Comparison of ENCODE assay signal across 23 mouse cellular contexts in the genomic region with DNA sequence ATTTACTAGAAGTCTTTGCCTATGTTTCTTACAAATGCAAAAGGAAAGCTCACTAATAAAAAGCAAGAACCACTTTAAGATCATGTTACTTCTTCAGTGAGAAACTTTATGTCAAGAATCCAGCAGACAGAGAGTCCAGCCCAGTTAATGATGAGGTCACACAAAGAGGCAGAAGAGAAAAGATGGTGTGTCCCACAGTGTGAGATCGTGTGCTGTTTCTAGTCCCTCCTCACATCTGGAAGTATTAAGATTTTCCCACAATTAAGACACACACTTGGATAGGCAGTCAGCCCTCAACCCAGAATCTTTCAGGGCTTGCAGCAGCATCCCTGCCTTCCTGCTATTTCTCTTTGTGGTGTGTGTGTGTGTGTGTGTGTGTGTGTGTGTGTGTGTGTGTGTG.
"Had no signal": no experiment of that assay in that cellular context is flagged by ENCODE, and none has a peak within 500 bp of the region (broad histone marks: within the 10 kb centered on the region; RNA-seq: fewer than 3 reads in every experiment).

No protein-coding gene starts in this region.

- H3K4me3 ChIP-seq: gastrocnemius, adult 2 months; heart, adult 2 months; heart, embryonic 13.5 days; heart, embryonic 15.5 days; hindbrain, embryonic 13.5 days; hindbrain, embryonic 15.5 days; kidney, embryonic 15.5 days; layer of hippocampus, adult 2 months; left cerebral cortex, adult 2 months; liver, embryonic 12.5 days had no signal

- H3K9me3 ChIP-seq: heart, embryonic 13.5 days; heart, embryonic 15.5 days; hindbrain, embryonic 13.5 days; hindbrain, embryonic 15.5 days; kidney, embryonic 15.5 days had no signal

- H3K27ac ChIP-seq: gastrocnemius, adult 2 months; heart, adult 2 months; heart, embryonic 13.5 days; heart, embryonic 15.5 days; hindbrain, embryonic 13.5 days; hindbrain, embryonic 15.5 days; hindbrain, postnatal 0 days; kidney, embryonic 15.5 days; kidney, postnatal 0 days; layer of hippocampus, adult 2 months; left cerebral cortex, adult 2 months; liver, embryonic 12.5 days had no signal

- H3K4me2 ChIP-seq: heart, embryonic 11.5 days; heart, embryonic 13.5 days; heart, embryonic 15.5 days; hindbrain, embryonic 13.5 days; hindbrain, embryonic 15.5 days; kidney, embryonic 15.5 days; liver, embryonic 12.5 days had no signal

- H3K9ac ChIP-seq: heart, embryonic 13.5 days; heart, embryonic 15.5 days; hindbrain, embryonic 13.5 days; hindbrain, embryonic 15.5 days; kidney, embryonic 15.5 days; liver, embryonic 12.5 days had no signal

- H3K4me1 ChIP-seq: heart, embryonic 13.5 days; heart, embryonic 15.5 days; hindbrain, embryonic 13.5 days; hindbrain, embryonic 15.5 days; kidney, embryonic 15.5 days; liver, embryonic 12.5 days had no signal

- H3K27me3 ChIP-seq: heart, embryonic 13.5 days; heart, embryonic 15.5 days; hindbrain, embryonic 13.5 days; hindbrain, embryonic 15.5 days; kidney, embryonic 15.5 days; liver, embryonic 12.5 days had no signal

- H3K36me3 ChIP-seq: heart, embryonic 13.5 days; heart, embryonic 15.5 days; hindbrain, embryonic 13.5 days; hindbrain, embryonic 15.5 days; kidney, embryonic 15.5 days; liver, embryonic 12.5 days had no signal

- DNase-seq: gastrocnemius, adult 2 months; gastrocnemius, postnatal 10 days; gastrocnemius, postnatal 25 days; heart, adult 2 months; heart, postnatal 14 days; heart, postnatal 36 days; kidney, adult 11 months; kidney, adult 2 months; kidney, adult 9 months; kidney, postnatal 14 days; kidney, postnatal 36 days had no signal

- ATAC-seq: hindbrain, postnatal 0 days; intestine, embryonic 16.5 days; liver, embryonic 12.5 days had no signal
